Comparison of ENCODE assay signal across 8 mouse cellular contexts in the genomic region with DNA sequence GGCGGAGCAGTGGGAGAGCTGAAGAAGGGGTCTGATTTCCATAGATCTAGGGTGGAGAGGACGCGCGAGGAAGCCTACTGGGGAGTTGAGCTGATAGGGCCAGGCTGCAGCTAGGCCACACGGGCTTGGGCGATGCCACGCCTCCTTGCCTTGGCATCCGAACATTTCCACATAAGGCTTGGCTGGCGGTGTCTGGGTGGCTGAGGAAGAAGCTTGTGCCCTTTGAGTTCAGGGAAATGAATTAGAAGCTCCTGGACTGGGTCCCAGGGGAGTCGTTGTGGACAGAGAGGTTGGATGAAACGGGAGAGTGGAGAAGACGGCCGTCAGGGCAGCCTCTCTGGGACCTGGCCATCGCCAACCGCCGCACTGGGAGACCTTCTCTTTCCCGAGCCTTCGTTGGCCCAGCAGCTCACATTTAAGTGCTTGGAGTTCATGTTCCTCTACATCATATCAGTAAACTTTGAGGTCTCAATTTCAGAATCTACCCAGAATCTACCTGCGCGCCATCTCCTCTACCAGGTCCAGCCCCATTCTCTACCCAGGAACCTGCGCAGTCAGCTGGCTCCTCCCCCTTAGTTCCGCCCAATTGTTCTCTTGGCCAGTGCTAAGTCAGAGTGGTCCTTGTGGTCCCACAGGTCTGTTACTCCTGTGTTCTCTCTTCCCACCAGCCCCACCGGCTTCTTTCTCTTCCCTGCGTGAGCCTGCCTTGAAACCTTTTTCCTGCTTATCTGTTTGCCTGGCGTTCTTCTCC. TPM values are rescaled to one million over a fixed set of nuclear protein-coding genes. Genes with fewer than 3 reads are reported as not detected.
DNase-seq lines count a peak whose midpoint lies in the region; ATAC-seq and TF ChIP-seq lines count a peak whose summit lies in the region.

No protein-coding gene starts in this region.

- no peak for TF ChIP-seq POLR2A in kidney, adult 2 months (IDR thresholded peaks at IDR 0.05; ENCODE audit: low read depth, low read length)

- no peaks in the 10 kb centered on the region for H3K36me3 ChIP-seq in kidney, adult 2 months (ENCODE audit: control insufficient read depth, insufficient read depth, low read length)
- no peaks in the 10 kb centered on the region for H3K36me3 ChIP-seq in liver, embryonic 15.5 days (replicated peaks)

- no peaks in the 10 kb centered on the region for H3K27me3 ChIP-seq in kidney, adult 2 months (replicated peaks; ENCODE audit: control insufficient read depth, insufficient read depth, low read length)
- no peaks in the 10 kb centered on the region for H3K27me3 ChIP-seq in liver, embryonic 15.5 days

- peak overlapping the region; percentile 75 for H3K4me2 ChIP-seq in liver, embryonic 15.5 days

- H3K9ac ChIP-seq in liver, embryonic 15.5 days: peak overlapping the region; percentile 27; the same call in 1 of the 2 replicates

- H3K27ac ChIP-seq in kidney, adult 2 months (ENCODE audit: insufficient read depth, low read depth, low read length): peak overlapping the region; percentile 52; the same call in 1 of the 2 replicates
- H3K27ac ChIP-seq in liver, embryonic 15.5 days (replicated peaks): no peak overlapping the region

- peak overlapping the region; percentile 41 for H3K4me3 ChIP-seq in kidney, adult 2 months (ENCODE audit: insufficient read depth, low read depth, low read length)
- peak overlapping the region; percentile 50 for H3K4me3 ChIP-seq in liver, embryonic 15.5 days (replicated peaks)

- 13% methylated on average over 25 of the region's 25 CpGs for WGBS in kidney, adult 2 months
- WGBS in liver, embryonic 15.5 days (ENCODE audit: insufficient replicate concordance): 11% methylated on average over 25 of the region's 25 CpGs

- no peaks in the 10 kb centered on the region for H3K4me1 ChIP-seq in kidney, adult 2 months (ENCODE audit: control insufficient read depth, insufficient read depth, low read length)
- peaks cover 28% of the 10 kb centered on the region for H3K4me1 ChIP-seq in liver, embryonic 15.5 days (replicated peaks)

- peak; percentile 64 for ATAC-seq in liver, embryonic 15.5 days (ENCODE audit: insufficient read depth)

- H3K9me3 ChIP-seq in liver, embryonic 15.5 days (replicated peaks): no peaks in the 10 kb centered on the region

- peak; percentile 63 to 68 for DNase-seq in B cell, adult 2 months
- peak; percentile 53 for DNase-seq in ZHBTc4 (ENCODE audit: low read depth, low spot score)
- peak; percentile 53 for DNase-seq in embryo, embryonic 11 days
- peak; percentile 32 to 39 for DNase-seq in heart, adult 9 months (ENCODE audit: low spot score in 2 of 2)
- peak; percentile 63 for DNase-seq in kidney, adult 2 months
- peak; percentile 54 to 59 for DNase-seq in natural killer cell, adult 2 months (ENCODE audit: low spot score in 2 of 2)
- peak; percentile 47 to 53 for DNase-seq in thymus, postnatal 36 days

- TF ChIP-seq CTCF in kidney, adult 2 months (conservative IDR thresholded peaks at IDR 0.05; ENCODE audit: insufficient read depth, insufficient read length, low read depth, low read length): no peak

RNA-seq across cellular contexts. Expression of a gene that starts 31.8 kb away (rescaled TPM):
- polyA plus RNA-seq in kidney, adult 2 months (2012; rRNA removed): 45.1 and 46.6 TPM in 2 replicates
- polyA plus RNA-seq in liver, embryonic 15.5 days (2015; fragmentation: Nextera tagmentation; extraction: Ambion mirVana): 13.4 and 15.4 TPM in 2 replicates

RNA-seq across cellular contexts. Expression of a gene that starts 57.9 kb away (rescaled TPM):
- 25.1 and 28.7 TPM in 2 replicates for polyA plus RNA-seq in kidney, adult 2 months (2012; rRNA removed)
- 184 and 189 TPM in 2 replicates for polyA plus RNA-seq in liver, embryonic 15.5 days (2015; fragmentation: Nextera tagmentation; extraction: Ambion mirVana)
